Mouse (Mus musculus): ENCODE measurements around the gene Afap1l2. TPM values are rescaled to one million over a fixed set of nuclear protein-coding genes. Genes with fewer than 3 reads are reported as not detected.

Afap1l2 gene
- polyA plus RNA-seq, 1 experiment from 2014 or later = 1.3 TPM

GRCm38 (mm10) chr19:56963876-56964275 is 44.2 kb downstream of the Afap1l2 start:
- no peaks in the 10 kb centered on the region for H3K27me3 ChIP-seq (replicated peaks)
- no peak overlapping the region for H3K27ac ChIP-seq
- no peak overlapping the region for H3K9ac ChIP-seq
- no peaks in the 10 kb centered on the region for H3K36me3 ChIP-seq
- ATAC-seq = no peak
- H3K9me3 ChIP-seq (replicated peaks) = no peaks in the 10 kb centered on the region
- WGBS (ENCODE audit: insufficient replicate concordance) = 43% methylated on average over 5 of the region's 5 CpGs
- no peaks in the 10 kb centered on the region for H3K4me1 ChIP-seq
- H3K4me2 ChIP-seq = no peak overlapping the region
- H3K4me3 ChIP-seq = no peak overlapping the region

GRCm38 (mm10) chr19:56959601-56960000 is 48.4 kb downstream of the Afap1l2 start:
- Histone ChIP-seq H3K4me2 (no peak overlapping the region), H3K4me1 (no peaks in the 10 kb centered on the region), H3K9ac (no peak overlapping the region), H3K27me3 (replicated peaks) (no peaks in the 10 kb centered on the region), H3K36me3 (no peaks in the 10 kb centered on the region), H3K9me3 (replicated peaks) (no peaks in the 10 kb centered on the region), H3K4me3 (no peak overlapping the region), H3K27ac (no peak overlapping the region)
- 59% methylated on average over 3 of the region's 3 CpGs for WGBS (ENCODE audit: insufficient replicate concordance)
- ATAC-seq = no peak

GRCm38 (mm10) chr19:56959057-56959456 is 49.0 kb downstream of the Afap1l2 start:
- WGBS (ENCODE audit: insufficient replicate concordance) = 52% methylated on average over 2 of the region's 2 CpGs
- Histone ChIP-seq H3K36me3 (no peaks in the 10 kb centered on the region), H3K4me3 (no peak overlapping the region), H3K4me1 (no peaks in the 10 kb centered on the region), H3K27ac (no peak overlapping the region), H3K9ac (no peak overlapping the region), H3K27me3 (replicated peaks) (no peaks in the 10 kb centered on the region), H3K4me2 (no peak overlapping the region), H3K9me3 (replicated peaks) (no peaks in the 10 kb centered on the region)
- no peak for ATAC-seq

GRCm38 (mm10) chr19:56958582-56959021 is 49.4 kb downstream of the Afap1l2 start:
- no peak overlapping the region for H3K4me2 ChIP-seq
- H3K36me3 ChIP-seq = no peaks in the 10 kb centered on the region
- H3K27ac ChIP-seq = no peak overlapping the region
- no peak for ATAC-seq
- no peak overlapping the region for H3K4me3 ChIP-seq
- H3K9me3 ChIP-seq (replicated peaks) = no peaks in the 10 kb centered on the region
- H3K27me3 ChIP-seq (replicated peaks) = no peaks in the 10 kb centered on the region
- H3K9ac ChIP-seq = no peak overlapping the region
- no peaks in the 10 kb centered on the region for H3K4me1 ChIP-seq
- 42% methylated on average over 6 of the region's 6 CpGs for WGBS (ENCODE audit: insufficient replicate concordance)

GRCm38 (mm10) chr19:56958011-56958410 is 50.0 kb downstream of the Afap1l2 start:
- Histone ChIP-seq H3K27ac (no peak overlapping the region), H3K4me2 (no peak overlapping the region), H3K4me3 (no peak overlapping the region), H3K4me1 (no peaks in the 10 kb centered on the region), H3K9me3 (replicated peaks) (no peaks in the 10 kb centered on the region), H3K36me3 (no peaks in the 10 kb centered on the region), H3K9ac (no peak overlapping the region), H3K27me3 (replicated peaks) (no peaks in the 10 kb centered on the region)
- 64% methylated on average over 4 of the region's 4 CpGs for WGBS (ENCODE audit: insufficient replicate concordance)
- ATAC-seq = no peak

GRCm38 (mm10) chr19:56955568-56956513 is 52.2 kb downstream of the Afap1l2 start:
- no peak overlapping the region for H3K27ac ChIP-seq
- no peaks in the 10 kb centered on the region for H3K36me3 ChIP-seq
- H3K9me3 ChIP-seq (replicated peaks) = no peaks in the 10 kb centered on the region
- no peak overlapping the region for H3K4me3 ChIP-seq
- no peak overlapping the region for H3K9ac ChIP-seq
- 65% methylated on average over 20 of the region's 20 CpGs for WGBS (ENCODE audit: insufficient replicate concordance)
- no peaks in the 10 kb centered on the region for H3K27me3 ChIP-seq (replicated peaks)
- H3K4me2 ChIP-seq = no peak overlapping the region
- no peaks in the 10 kb centered on the region for H3K4me1 ChIP-seq
- no peak for ATAC-seq

GRCm38 (mm10) chr19:56954857-56955256 is 53.2 kb downstream of the Afap1l2 start:
- 74% methylated on average over 12 of the region's 13 CpGs for WGBS (ENCODE audit: insufficient replicate concordance)
- no peak for ATAC-seq

GRCm38 (mm10) chr19:56953856-56954255 is 54.2 kb downstream of the Afap1l2 start:
- WGBS (ENCODE audit: insufficient replicate concordance) = 55% methylated on average over 4 of the region's 4 CpGs
- no peak overlapping the region for H3K27ac ChIP-seq
- no peaks in the 10 kb centered on the region for H3K9me3 ChIP-seq (replicated peaks)
- ATAC-seq = no peak
- no peaks in the 10 kb centered on the region for H3K36me3 ChIP-seq
- H3K4me3 ChIP-seq = no peak overlapping the region
- H3K4me1 ChIP-seq = no peaks in the 10 kb centered on the region
- H3K9ac ChIP-seq = no peak overlapping the region
- no peaks in the 10 kb centered on the region for H3K27me3 ChIP-seq (replicated peaks)
- H3K4me2 ChIP-seq = no peak overlapping the region

More at GRCm38 (mm10) chr19:56954857-56955256, 53.2 kb downstream of the Afap1l2 start:
- Histone ChIP-seq H3K27ac (no peak overlapping the region), H3K4me3 (no peak overlapping the region), H3K9me3 (replicated peaks) (no peaks in the 10 kb centered on the region), H3K9ac (no peak overlapping the region), H3K4me2 (no peak overlapping the region), H3K36me3 (no peaks in the 10 kb centered on the region), H3K27me3 (replicated peaks) (no peaks in the 10 kb centered on the region), H3K4me1 (no peaks in the 10 kb centered on the region)

GRCm38 (mm10) chr19:56950818-56951217 is 57.2 kb downstream of the Afap1l2 start:
- H3K4me2 ChIP-seq = no peak overlapping the region
- H3K4me3 ChIP-seq = no peak overlapping the region
- 78% methylated on average over 7 of the region's 7 CpGs for whole genome bisulfite sequencing (ENCODE audit: insufficient replicate concordance)
- no peaks in the 10 kb centered on the region for H3K36me3 ChIP-seq
- no peaks in the 10 kb centered on the region for H3K4me1 ChIP-seq
- H3K9me3 ChIP-seq (replicated peaks) = no peaks in the 10 kb centered on the region
- H3K27ac ChIP-seq = no peak overlapping the region
- no peak for ATAC-seq
- no peaks in the 10 kb centered on the region for H3K27me3 ChIP-seq (replicated peaks)
- H3K9ac ChIP-seq = no peak overlapping the region

- Histone ChIP-seq H3K27ac (no peak overlapping the region), H3K4me1 (no peaks in the 10 kb centered on the region), H3K9me3 (replicated peaks) (no peaks in the 10 kb centered on the region), H3K4me3 (no peak overlapping the region), H3K36me3 (no peaks in the 10 kb centered on the region), H3K27me3 (replicated peaks) (no peaks in the 10 kb centered on the region), H3K4me2 (no peak overlapping the region), H3K9ac (no peak overlapping the region)
- WGBS (ENCODE audit: insufficient replicate concordance) = 63% methylated on average over 8 of the region's 8 CpGs
- ATAC-seq = no peak
Observed at GRCm38 (mm10) chr19:56949868-56950267, 58.2 kb downstream of the Afap1l2 start.

- Histone ChIP-seq H3K27ac (no peak overlapping the region), H3K9me3 (replicated peaks) (no peaks in the 10 kb centered on the region), H3K4me3 (no peak overlapping the region), H3K4me1 (no peaks in the 10 kb centered on the region), H3K36me3 (no peaks in the 10 kb centered on the region), H3K27me3 (replicated peaks) (no peaks in the 10 kb centered on the region), H3K4me2 (no peak overlapping the region), H3K9ac (no peak overlapping the region)
- 54% methylated on average over 6 of the region's 6 CpGs for WGBS (ENCODE audit: insufficient replicate concordance)
- no peak for ATAC-seq
Observed at GRCm38 (mm10) chr19:56947971-56948610, 59.9 kb downstream of the Afap1l2 start.

- Histone ChIP-seq H3K9ac (no peak overlapping the region), H3K4me2 (no peak overlapping the region), H3K9me3 (replicated peaks) (no peaks in the 10 kb centered on the region), H3K27me3 (replicated peaks) (no peaks in the 10 kb centered on the region), H3K4me3 (no peak overlapping the region), H3K27ac (no peak overlapping the region), H3K36me3 (no peaks in the 10 kb centered on the region), H3K4me1 (no peaks in the 10 kb centered on the region)
- no peak for ATAC-seq
- 75% methylated on average over 3 of the region's 3 CpGs for WGBS (ENCODE audit: insufficient replicate concordance)
Observed at GRCm38 (mm10) chr19:56946727-56947126, 61.3 kb downstream of the Afap1l2 start.

All from liver, embryonic 12.5 days (tissue).